Mouse (Mus musculus): Measurements from ENCODE around the gene Stradb. TPM values are rescaled to one million over a fixed set of nuclear protein-coding genes. Genes with fewer than 3 reads are reported as not detected.
A peak's percentile ranks its signal among the peaks of the same experiment; 100 is the strongest.
"Not testable (repeated sequence)": the region's sequence is repeated elsewhere in the genome, so short reads cannot be mapped to it uniquely, and the experiment has no call there.

The Stradb gene
- polyA plus RNA-seq, 2 experiments, result 15.9 to 22.3 TPM

- ATAC-seq (ENCODE audit: low FRiP score, low read depth), result no peak
- WGBS, result 75% methylated on average over 9 of the region's 9 CpGs
- no peak for TF ChIP-seq POLR2A (IDR thresholded peaks at IDR 0.05; ENCODE audit: borderline replicate concordance, extremely low read depth, insufficient read depth, insufficient read length)
Observed at GRCm38 (mm10) chr1:58956229-58956628, 17.1 kb upstream of the Stradb start.

GRCm38 (mm10) chr1:58957931-58958330 lies 15.4 kb upstream of the Stradb start:
- Histone ChIP-seq H3K9ac (ENCODE audit: low read depth, low read length, severe bottlenecking) (no peak overlapping the region), H3K27ac (replicated peaks; ENCODE audit: low read depth, low read length) (no peak overlapping the region), H3K9me3 (ENCODE audit: control insufficient read depth, low read length) (no peaks in the 10 kb centered on the region), H3K4me1 (ENCODE audit: control insufficient read depth, insufficient read depth, low read length) (peaks cover 19% of the 10 kb centered on the region), H3K36me3 (ENCODE audit: control insufficient read depth, insufficient read depth, low read length) (no peaks in the 10 kb centered on the region), H3K4me2 (replicated peaks; ENCODE audit: low read depth, low read length, severe bottlenecking) (no peak overlapping the region), H3K4me3 (replicated peaks; ENCODE audit: low read length) (no peak overlapping the region), H3K27me3 (ENCODE audit: control insufficient read depth, insufficient read depth, low read length) (no peaks in the 10 kb centered on the region)
- ATAC-seq (ENCODE audit: low FRiP score, low read depth) (no peak), DNase-seq (ENCODE audit: low spot score) (no peak)
- WGBS, result 41% methylated on average over 2 of the region's 2 CpGs
- no peak for TF ChIP-seq POLR2A (IDR thresholded peaks at IDR 0.05; ENCODE audit: borderline replicate concordance, extremely low read depth, insufficient read depth, insufficient read length)

More at GRCm38 (mm10) chr1:58956229-58956628, 17.1 kb upstream of the Stradb start:
- Histone ChIP-seq H3K27ac (replicated peaks; ENCODE audit: low read depth, low read length) (no peak overlapping the region), H3K9me3 (ENCODE audit: control insufficient read depth, low read length) (no peaks in the 10 kb centered on the region), H3K4me2 (replicated peaks; ENCODE audit: low read depth, low read length, severe bottlenecking) (no peak overlapping the region), H3K9ac (ENCODE audit: low read depth, low read length, severe bottlenecking) (no peak overlapping the region), H3K36me3 (ENCODE audit: control insufficient read depth, insufficient read depth, low read length) (no peaks in the 10 kb centered on the region), H3K4me3 (replicated peaks; ENCODE audit: low read length) (no peak overlapping the region), H3K4me1 (ENCODE audit: control insufficient read depth, insufficient read depth, low read length) (peaks cover 24% of the 10 kb centered on the region), H3K27me3 (ENCODE audit: control insufficient read depth, insufficient read depth, low read length) (no peaks in the 10 kb centered on the region)
- no peak for DNase-seq (ENCODE audit: low spot score)

GRCm38 (mm10) chr1:58958789-58959526 lies 14.4 kb upstream of the Stradb start:
- H3K9me3 ChIP-seq (ENCODE audit: control insufficient read depth, low read length); H3K27ac ChIP-seq (replicated peaks; ENCODE audit: low read depth, low read length); ATAC-seq (ENCODE audit: low FRiP score, low read depth); H3K4me3 ChIP-seq (replicated peaks; ENCODE audit: low read length); H3K27me3 ChIP-seq (ENCODE audit: control insufficient read depth, insufficient read depth, low read length); H3K36me3 ChIP-seq (ENCODE audit: control insufficient read depth, insufficient read depth, low read length); H3K4me2 ChIP-seq (replicated peaks; ENCODE audit: low read depth, low read length, severe bottlenecking); DNase-seq (ENCODE audit: low spot score); H3K9ac ChIP-seq (ENCODE audit: low read depth, low read length, severe bottlenecking): not testable (repeated sequence)
- 88% methylated on average over 16 of the region's 16 CpGs for WGBS
- H3K4me1 ChIP-seq (ENCODE audit: control insufficient read depth, insufficient read depth, low read length), result peaks cover 14% of the 10 kb centered on the region

- no peak for ATAC-seq (ENCODE audit: low FRiP score, low read depth)
- H3K4me3 ChIP-seq (replicated peaks; ENCODE audit: low read length), result no peak overlapping the region
Observed at GRCm38 (mm10) chr1:58959682-58960081, 13.6 kb upstream of the Stradb start.

GRCm38 (mm10) chr1:58961152-58961893 lies 12.0 kb upstream of the Stradb start:
- Histone ChIP-seq H3K9me3 (ENCODE audit: control insufficient read depth, low read length) (no peaks in the 10 kb centered on the region), H3K4me2 (replicated peaks; ENCODE audit: low read depth, low read length, severe bottlenecking) (no peak overlapping the region), H3K27me3 (ENCODE audit: control insufficient read depth, insufficient read depth, low read length) (no peaks in the 10 kb centered on the region), H3K4me3 (replicated peaks; ENCODE audit: low read length) (no peak overlapping the region), H3K36me3 (ENCODE audit: control insufficient read depth, insufficient read depth, low read length) (no peaks in the 10 kb centered on the region), H3K4me1 (ENCODE audit: control insufficient read depth, insufficient read depth, low read length) (peaks cover 14% of the 10 kb centered on the region), H3K9ac (ENCODE audit: low read depth, low read length, severe bottlenecking) (no peak overlapping the region), H3K27ac (replicated peaks; ENCODE audit: low read depth, low read length) (no peak overlapping the region)
- no peak for TF ChIP-seq POLR2A (IDR thresholded peaks at IDR 0.05; ENCODE audit: borderline replicate concordance, extremely low read depth, insufficient read depth, insufficient read length)
- ATAC-seq (ENCODE audit: low FRiP score, low read depth), result no peak
- peak; percentile 44 for DNase-seq (ENCODE audit: low spot score)
- 46% methylated on average over 12 of the region's 12 CpGs for WGBS

More at GRCm38 (mm10) chr1:58959682-58960081, 13.6 kb upstream of the Stradb start:
- H3K36me3 ChIP-seq (ENCODE audit: control insufficient read depth, insufficient read depth, low read length), result no peaks in the 10 kb centered on the region
- H3K27me3 ChIP-seq (ENCODE audit: control insufficient read depth, insufficient read depth, low read length), result no peaks in the 10 kb centered on the region
- H3K9ac ChIP-seq (ENCODE audit: low read depth, low read length, severe bottlenecking), result no peak overlapping the region
- WGBS, result 69% methylated on average over 2 of the region's 2 CpGs
- no peak overlapping the region for H3K4me2 ChIP-seq (replicated peaks; ENCODE audit: low read depth, low read length, severe bottlenecking)
- TF ChIP-seq POLR2A (IDR thresholded peaks at IDR 0.05; ENCODE audit: borderline replicate concordance, extremely low read depth, insufficient read depth, insufficient read length), result no peak
- peaks cover 14% of the 10 kb centered on the region for H3K4me1 ChIP-seq (ENCODE audit: control insufficient read depth, insufficient read depth, low read length)
- DNase-seq (ENCODE audit: low spot score), result no peak
- H3K27ac ChIP-seq (replicated peaks; ENCODE audit: low read depth, low read length), result no peak overlapping the region
- no peaks in the 10 kb centered on the region for H3K9me3 ChIP-seq (ENCODE audit: control insufficient read depth, low read length)
